Mouse (Mus musculus): ENCODE data around the gene Olfr361.
"Not testable (repeated sequence)": the region's sequence is repeated elsewhere in the genome, so short reads cannot be mapped to it uniquely, and the experiment has no call there.

The Olfr361 gene

DNA sequence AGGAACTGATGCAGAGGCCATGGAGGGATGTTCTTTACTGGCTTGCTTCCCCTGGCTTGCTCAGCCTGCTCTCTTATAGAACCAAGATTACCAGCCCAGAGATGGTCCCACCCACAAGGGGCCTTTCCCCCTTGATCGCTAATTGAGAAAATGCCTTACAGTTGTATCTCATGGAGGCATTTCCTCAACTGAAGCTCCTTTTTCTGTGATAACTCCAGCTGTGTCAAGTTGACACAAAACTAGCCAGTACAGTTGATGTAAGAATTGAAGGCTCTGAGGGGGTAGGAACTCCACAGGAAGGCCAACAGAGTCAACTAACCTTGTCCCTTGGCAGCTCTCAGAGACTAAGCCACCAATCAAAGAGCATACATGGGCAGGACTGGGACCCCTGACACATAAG is at the start of gene Olfr361:
Gene Olfr361, minus strand, starts transcription at position 101 of the 400 bp plus-strand sequence.
- in situ Hi-C loops (cut with MboI): not testable (repeated sequence)

DNA sequence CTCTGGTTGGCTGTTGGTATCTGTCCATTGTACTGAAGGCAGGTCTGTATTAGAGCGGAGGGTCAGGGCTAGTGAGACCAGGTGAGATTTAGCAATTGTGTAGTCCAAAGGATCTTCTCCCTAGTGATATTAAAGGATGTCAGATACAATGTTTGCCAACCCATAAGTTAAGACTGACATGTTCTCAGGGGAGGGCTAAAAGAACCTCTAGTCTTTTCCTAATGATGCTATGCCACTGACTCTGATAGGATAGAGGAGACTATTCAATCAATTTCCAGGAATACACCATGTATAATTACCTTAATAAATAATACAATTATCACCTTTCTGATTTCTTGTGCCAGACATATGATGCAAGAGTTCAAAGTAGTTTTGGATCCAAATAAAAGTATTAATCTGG is 28.7 kb upstream of the Olfr361 start, which contains the start of gene Olfr362:
Gene Olfr362, minus strand, starts transcription at position 101 of the 400 bp plus-strand sequence.
- in situ Hi-C loops (cut with MboI): no loop called here

DNA sequence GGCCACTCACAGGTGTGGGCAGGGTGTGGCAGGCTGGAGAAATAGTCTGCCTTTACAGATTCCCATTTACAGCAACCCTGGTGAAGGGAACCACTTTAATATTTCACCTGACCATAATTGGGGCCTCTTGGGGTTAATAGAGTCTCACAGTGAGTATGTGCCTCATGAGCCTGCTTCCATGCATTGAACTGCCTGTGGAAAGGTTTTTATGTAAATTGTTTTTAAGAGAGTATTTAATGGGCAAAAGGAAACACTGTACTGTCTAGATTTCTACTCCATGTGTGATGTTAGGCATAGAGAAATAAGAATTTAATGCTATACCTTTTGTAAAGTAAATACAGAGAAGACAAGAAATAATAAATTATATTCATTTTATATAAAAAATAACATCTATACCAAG is 23.6 kb downstream of the Olfr361 start, which contains the start of gene Olfr360:
Gene Olfr360, plus strand, starts transcription at position 301 of the 400 bp plus-strand sequence.
- in situ Hi-C loops (cut with MboI): no loop called here

Data from mature B cell (primary cell).